In the genomic region with DNA sequence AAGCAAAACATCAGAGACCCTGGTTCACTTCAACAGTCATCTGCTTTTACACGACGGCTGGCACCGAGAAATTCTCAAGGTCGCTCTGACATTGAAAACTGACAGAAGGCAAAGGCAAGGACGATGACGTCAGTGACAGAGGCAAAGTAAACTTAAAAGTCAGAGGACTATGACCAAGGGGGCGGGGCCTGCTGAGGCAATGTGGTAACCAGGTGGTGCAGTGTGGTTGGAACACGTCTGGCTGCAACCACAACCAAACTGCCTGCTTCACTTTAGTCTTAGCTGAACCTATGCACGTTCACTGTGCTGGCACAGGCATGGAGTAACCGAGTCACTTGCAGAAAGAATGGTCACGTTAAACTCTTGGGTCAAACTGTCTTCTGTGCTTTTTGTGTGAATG, we compare ENCODE assay signal across 12 mouse cellular contexts. TPM values are rescaled to one million over a fixed set of nuclear protein-coding genes. Genes with fewer than 3 reads are reported as not detected.
A peak's percentile ranks its signal among the peaks of the same experiment; 100 is the strongest.
DNase-seq lines count a peak whose midpoint lies in the region; TF ChIP-seq lines count a peak whose summit lies in the region.
"Had no signal": no experiment of that assay in that cellular context is flagged by ENCODE, and none has a peak within 500 bp of the region (broad histone marks: within the 10 kb centered on the region; RNA-seq: fewer than 3 reads in every experiment).

No protein-coding gene starts in this region.

- H3K79me2 ChIP-seq in liver, adult 2 months (ENCODE audit: control insufficient read depth, insufficient read depth, low read length) = no peaks in the 10 kb centered on the region

- H3K4me1 ChIP-seq in liver, adult 2 months (ENCODE audit: control insufficient read depth, insufficient read depth, low read length) = peaks cover 14% of the 10 kb centered on the region
- H3K4me1 ChIP-seq: heart, embryonic 15.5 days had no signal

- H3K4me3 ChIP-seq in layer of hippocampus, adult 2 months = no peak overlapping the region
- H3K4me3 ChIP-seq in liver, adult 2 months (ENCODE audit: insufficient read depth, low read depth, low read length) = no peak overlapping the region
- H3K4me3 ChIP-seq: gastrocnemius, adult 2 months; heart, embryonic 15.5 days; left cerebral cortex, adult 2 months had no signal

- H3K27me3 ChIP-seq in liver, adult 2 months (ENCODE audit: control insufficient read depth, insufficient read depth, low read length) = no peaks in the 10 kb centered on the region
- H3K27me3 ChIP-seq: heart, embryonic 15.5 days had no signal

- no peak for TF ChIP-seq CTCF in layer of hippocampus, adult 2 months (conservative IDR thresholded peaks at IDR 0.05)
- TF ChIP-seq CTCF in liver, adult 2 months (IDR thresholded peaks at IDR 0.05; ENCODE audit: low read depth, low read length) = no peak

- TF ChIP-seq POLR2A in liver, adult 2 months (IDR thresholded peaks at IDR 0.05; ENCODE audit: extremely low read depth, insufficient read depth, low read length) = no peak

- 34% methylated on average over 11 of the region's 11 CpGs for WGBS in liver, adult 2 months

- peaks cover 48% of the 10 kb centered on the region for H3K36me3 ChIP-seq in liver, adult 2 months (ENCODE audit: control insufficient read depth, insufficient read depth, low read length)

- no peak for DNase-seq in layer of hippocampus, adult 2 months (ENCODE audit: low spot score in 2 of 2)
- no peak for DNase-seq in layer of hippocampus, adult 11-12 months (ENCODE audit: low spot score)
- DNase-seq in adrenal gland, postnatal 14 days = peak; percentile 50
- DNase-seq in liver, adult 2 months (ENCODE audit: extremely low read depth, low read depth, low spot score) = peak; percentile 94
- DNase-seq in thymus, postnatal 4 days = peak; percentile 29
- DNase-seq in urinary bladder, adult 18-20 months (ENCODE audit: low spot score in 2 of 2) = no peak
- DNase-seq in kidney, adult 8-10 months = no peak
- DNase-seq: cerebellum, adult 11 months; gastrocnemius, adult 2 months; kidney, adult 18-20 months had no signal

- H3K9ac ChIP-seq in liver, adult 2 months (ENCODE audit: low read depth, low read length) = no peak overlapping the region; the same call in 1 of the 2 replicates
- H3K9ac ChIP-seq: heart, embryonic 15.5 days had no signal

- peak overlapping the region; percentile 64 for H3K27ac ChIP-seq in layer of hippocampus, adult 2 months
- H3K27ac ChIP-seq in liver, adult 2 months (replicated peaks; ENCODE audit: insufficient read depth, low read depth, low read length) = peak overlapping the region; percentile 56
- H3K27ac ChIP-seq: gastrocnemius, adult 2 months; heart, embryonic 15.5 days; left cerebral cortex, adult 2 months had no signal

RNA-seq across cellular contexts. Expression of a gene that starts 17.9 kb away (rescaled TPM):
- under 1 TPM in 1 of 2 experiments, not detected in 1; 0.15 TPM for total RNA-seq in layer of hippocampus, adult 2 months (2021)
- 3.5 and 11.5 TPM in 2 replicates for total RNA-seq in adrenal gland, postnatal 14 days (2021)
- total RNA-seq in liver, adult 2 months (2014; rRNA removed) = 210 and 319 TPM in 2 replicates
- polyA plus RNA-seq in liver, adult 2 months (2012; rRNA removed) = 64.7 and 69.1 TPM in 2 replicates

RNA-seq across cellular contexts. Expression of a gene that starts 23.2 kb away (rescaled TPM):
- 10 to 100 TPM; 73.2 to 73.6 TPM for total RNA-seq in layer of hippocampus, adult 2 months (2021)
- total RNA-seq in adrenal gland, postnatal 14 days (2021) = 399 and 403 TPM in 2 replicates
- total RNA-seq in liver, adult 2 months (2014; rRNA removed) = 162 and 208 TPM in 2 replicates
- polyA plus RNA-seq in liver, adult 2 months (2012; rRNA removed) = 58.5 and 67.7 TPM in 2 replicates

Comparison
In these comparisons a context has a peak if more than half of its experiments do, and no peak if none do; other contexts are left out.
1. DNase-seq: peak in adrenal gland, postnatal 14 days (single experiment), liver, adult 2 months (single experiment) and thymus, postnatal 4 days (single experiment); none in layer of hippocampus, adult 2 months (0 of 2), layer of hippocampus, adult 11-12 months (single experiment), urinary bladder, adult 18-20 months (0 of 2) and kidney, adult 8-10 months (0 of 2).
2. RNA of a gene that starts 17.9 kb away (total RNA-seq): 210 to 319 TPM in liver, adult 2 months; 3.5 to 11.5 TPM in adrenal gland, postnatal 14 days and 0.15 TPM in layer of hippocampus, adult 2 months; every median in the first group is over 10 times any median in the second.